Mouse (Mus musculus) liver, embryonic 11.5 days (tissue): ENCODE measurements around the gene Ddx43. TPM values are rescaled to one million over a fixed set of nuclear protein-coding genes. Genes with fewer than 3 reads are reported as not detected.
"Not testable (repeated sequence)": the region's sequence is repeated elsewhere in the genome, so short reads cannot be mapped to it uniquely, and the experiment has no call there.

Experiments
- ATAC-seq: fragments of 200-750 bp; cut with Nextera tagmentation; replicated peaks from 2 replicates; pipeline ENCODE4 v1.8.0; 2017; ENCODE audit warnings: moderate number of reproducible peaks, mild to moderate bottlenecking, moderate TSS enrichment, moderate library complexity; ENCODE audit not compliant: low FRiP score
- DNase-seq: peaks from one replicate; pipeline ENCODE4 v3.0.0-alpha.2; 2017; ENCODE audit warnings: low spot score
- H3K27ac ChIP-seq: fragments of 300-500 bp; sonication (generic); 2 replicates; pipeline ENCODE4 v1.5.1; 2014; ENCODE audit warnings: mild to moderate bottlenecking, low read depth, low read length, control low read depth
- H3K27me3 ChIP-seq: fragments of 300-500 bp; sonication (generic); replicated peaks from 2 replicates; pipeline ENCODE4 v1.6.1; 2014; ENCODE audit warnings: low read length, mixed read lengths; ENCODE audit not compliant: control insufficient read depth, insufficient read depth
- H3K36me3 ChIP-seq: fragments of 300-500 bp; sonication (generic); 2 replicates; pipeline ENCODE4 v1.6.1; 2014; ENCODE audit warnings: mild to moderate bottlenecking, low read length, moderate library complexity, mixed read lengths; ENCODE audit not compliant: control insufficient read depth, insufficient read depth
- H3K4me1 ChIP-seq: fragments of 300-500 bp; sonication (generic); replicated peaks from 2 replicates; pipeline ENCODE4 v1.6.1; 2014; ENCODE audit warnings: low read length, mixed read lengths; ENCODE audit not compliant: control insufficient read depth, insufficient read depth
- H3K4me2 ChIP-seq: fragments of 300-500 bp; sonication (generic); 2 replicates; pipeline ENCODE4 v1.6.1; 2014; ENCODE audit warnings: mild to moderate bottlenecking, control low read depth, moderate library complexity
- H3K4me3 ChIP-seq: fragments of 300-500 bp; sonication (generic); 2 replicates; pipeline ENCODE4 v1.5.1; 2014; ENCODE audit warnings: low read depth, low read length, control low read depth
- H3K9ac ChIP-seq: fragments of 300-500 bp; sonication (generic); 2 replicates; pipeline ENCODE4 v1.6.1; 2014; ENCODE audit warnings: low read depth, low read length, control low read depth
- H3K9me3 ChIP-seq: fragments of 300-500 bp; sonication (generic); 2 replicates; pipeline ENCODE4 v1.6.1; 2016; ENCODE audit warnings: low read length, inconsistent platforms, mixed read lengths; ENCODE audit not compliant: control insufficient read depth
- WGBS: fragments of 180-500 bp; shearing (Covaris S2); extraction: QIAGEN DNeasy Blood & Tissue Kit; methylation state at CpG from one replicate; pipeline ENCODE4 v1.1.7; 2014; 5-methylcytosine and 5-hydroxymethylcytosine counted together
- polyA plus RNA-seq: library from polyadenylated mRNA; unstranded; fragments of >200 nt; fragmentation: Nextera tagmentation; extraction: Ambion mirVana; gene quantifications from 2 replicates; pipeline ENCODE4 v1.2.1, GENCODE M21; 2014

Ddx43 gene
- polyA plus RNA-seq, result 0.19 and 0.21 TPM in 2 replicates

DNA sequence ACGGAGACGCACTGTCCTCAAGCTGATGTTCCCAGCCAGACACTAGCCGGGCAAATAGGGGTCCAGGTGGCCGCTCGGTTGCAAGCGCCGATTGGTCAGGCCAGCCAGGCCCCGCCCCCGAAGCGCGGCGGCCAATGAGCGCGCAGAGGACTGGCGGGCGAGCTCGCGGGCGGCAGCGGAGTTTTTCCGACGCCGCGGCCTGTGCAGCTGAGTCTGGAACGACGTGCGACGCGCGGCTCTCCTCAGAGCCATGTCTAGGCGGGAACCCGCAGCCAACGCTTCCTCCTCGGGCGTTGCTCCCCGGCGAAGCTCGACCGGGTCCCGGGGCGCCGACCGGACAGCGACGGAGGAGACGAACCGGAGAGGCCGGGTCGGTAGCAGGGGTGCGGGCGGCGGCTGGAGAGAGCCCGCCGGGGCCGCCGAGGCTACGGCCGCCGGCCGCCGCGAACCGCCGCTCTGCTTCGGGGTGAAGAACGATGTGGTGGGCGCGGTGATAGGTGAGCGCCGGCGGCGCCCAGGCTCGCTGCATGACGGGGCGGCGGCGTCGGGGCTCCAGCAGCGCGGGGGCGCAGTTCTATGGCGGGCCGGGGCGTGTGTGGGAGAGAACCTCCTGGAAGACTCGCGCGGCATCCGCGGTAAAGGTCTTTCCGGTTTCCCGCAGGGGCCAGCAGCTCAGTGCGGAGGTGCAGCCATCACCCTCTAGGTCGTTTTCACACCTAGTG lies at the start of gene Ddx43:
Gene Ddx43, plus strand, starts transcription at position 148 of the 722 bp plus-strand sequence.
- H3K9me3 ChIP-seq, result no peaks in the 10 kb centered on the region
- ATAC-seq (peak; percentile 71), DNase-seq (peak; percentile 62)
- peak within 1 kb of the TSS; percentile 46 for H3K4me3 ChIP-seq
- peak within 1 kb of the TSS; percentile 66 for H3K4me2 ChIP-seq
- no peak within 1 kb of the TSS for H3K27ac ChIP-seq
- no peak within 1 kb of the TSS for H3K9ac ChIP-seq
- WGBS, result 2% methylated on average over 93 of the region's 93 CpGs
- no peaks in the 10 kb centered on the region for H3K36me3 ChIP-seq
- peaks cover 67% of the 10 kb centered on the region for H3K27me3 ChIP-seq
- H3K4me1 ChIP-seq, result peaks cover 7% of the 10 kb centered on the region; the same call in 1 of the 2 replicates

DNA sequence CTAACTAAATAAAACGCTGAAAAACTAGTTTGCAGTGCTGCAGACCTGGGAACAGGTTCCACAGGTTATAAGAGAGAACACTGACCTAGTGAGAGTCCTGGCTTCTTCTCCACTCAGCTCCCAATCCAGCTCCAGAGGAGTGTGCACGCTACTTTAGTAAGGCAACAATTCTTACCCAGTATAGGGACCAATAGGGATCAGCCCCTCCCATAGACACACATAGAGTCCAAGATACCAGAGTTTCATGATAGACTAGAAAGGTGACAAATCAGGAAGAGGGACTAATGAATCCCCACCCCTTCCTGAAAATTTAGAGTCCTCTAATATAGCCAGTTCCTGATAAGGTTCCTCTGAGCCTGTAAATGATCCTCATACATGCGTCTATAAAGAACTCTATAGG lies 48.6 kb upstream of the Ddx43 start:
- ATAC-seq (no peak), DNase-seq (no peak)
- Histone ChIP-seq H3K36me3 (no peaks in the 10 kb centered on the region), H3K27ac (no peak overlapping the region), H3K4me1 (no peaks in the 10 kb centered on the region), H3K9me3 (no peaks in the 10 kb centered on the region), H3K9ac (no peak overlapping the region), H3K4me3 (no peak overlapping the region), H3K4me2 (no peak overlapping the region), H3K27me3 (no peaks in the 10 kb centered on the region)
- WGBS, result 56% methylated on average over 3 of the region's 3 CpGs

DNA sequence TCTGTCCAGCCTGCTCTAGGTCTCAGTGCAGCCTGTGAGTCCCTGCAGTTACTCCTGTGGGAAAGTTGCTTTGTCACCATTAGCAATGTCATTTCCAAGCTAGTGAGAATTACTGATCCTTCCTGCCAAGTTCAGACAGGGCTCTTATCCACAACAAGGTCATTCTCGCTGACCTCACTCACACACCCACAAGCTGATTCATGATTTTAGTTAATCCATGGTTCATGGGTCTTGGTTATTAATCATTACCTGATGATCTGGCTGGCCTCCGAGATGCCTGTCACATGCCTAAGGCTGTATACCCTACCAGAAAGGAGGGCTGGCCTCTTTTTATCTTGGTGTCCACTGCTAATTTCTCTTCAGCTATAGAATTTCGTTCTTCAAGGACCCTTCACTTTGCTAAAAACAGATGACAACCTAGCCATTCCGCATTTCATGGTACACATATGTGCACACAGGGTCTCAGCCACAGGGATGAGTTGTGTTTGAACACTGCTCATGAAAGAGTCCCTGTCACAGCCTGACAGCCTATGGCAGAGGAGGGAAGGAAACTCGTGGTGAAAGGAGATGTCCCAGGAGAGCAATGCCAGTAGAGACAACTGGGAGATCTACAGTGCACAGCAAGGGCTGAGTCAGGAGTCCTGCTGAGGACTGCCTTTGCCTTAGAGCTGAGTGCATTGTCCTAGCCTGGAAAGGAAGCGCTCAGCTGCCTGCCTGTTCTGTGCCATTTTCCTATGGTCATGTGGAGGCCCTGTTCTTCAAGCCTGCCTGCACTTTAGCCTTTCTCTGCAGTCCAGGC lies 47.2 kb upstream of the Ddx43 start:
- WGBS, result 50% methylated on average over 6 of the region's 6 CpGs
- DNase-seq, H3K9me3 ChIP-seq, ATAC-seq, H3K4me2 ChIP-seq, H3K4me3 ChIP-seq, H3K36me3 ChIP-seq, H3K4me1 ChIP-seq, H3K9ac ChIP-seq, H3K27me3 ChIP-seq, H3K27ac ChIP-seq: not testable (repeated sequence)

DNA sequence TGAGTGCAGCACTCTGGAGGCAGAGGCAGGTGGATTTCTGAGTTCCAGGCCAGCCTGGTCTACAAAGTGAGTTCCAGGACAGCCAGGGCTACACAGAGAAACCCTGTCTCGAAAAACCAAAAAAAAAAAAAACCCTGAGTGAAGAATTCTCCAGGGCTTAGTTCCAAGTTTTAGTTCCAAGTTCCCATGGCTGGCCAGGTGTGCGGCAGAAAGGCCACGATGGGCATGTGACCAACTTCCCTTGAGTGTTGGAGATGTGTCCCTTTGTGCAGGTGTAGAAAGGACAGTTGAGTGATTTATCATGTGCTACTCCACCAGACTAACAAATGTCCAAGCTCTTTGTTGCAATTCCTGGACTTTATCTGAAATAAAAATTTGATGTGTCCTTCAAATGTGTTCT lies 46.4 kb upstream of the Ddx43 start:
- 68% methylated on average over 3 of the region's 3 CpGs for WGBS

DNA sequence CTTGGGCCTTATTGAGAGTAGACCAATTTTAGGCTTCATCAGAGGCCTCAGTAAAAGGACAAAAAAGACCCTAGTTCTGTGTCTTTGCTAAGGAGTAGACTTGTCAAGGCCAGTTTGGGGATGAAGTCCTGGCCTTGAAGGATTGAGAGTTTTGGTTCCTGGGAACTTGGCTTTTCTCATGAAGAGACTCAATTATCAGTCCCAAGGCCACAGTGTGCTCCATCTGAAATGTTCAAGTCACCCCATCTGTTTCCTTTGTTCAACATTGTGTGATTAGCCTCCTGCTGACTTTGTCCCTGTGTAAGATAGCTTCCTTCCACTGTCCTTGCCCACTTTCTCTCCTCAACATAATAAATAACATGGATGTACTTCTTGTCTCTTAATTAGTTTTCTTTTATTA lies 45.6 kb upstream of the Ddx43 start:
- H3K9me3 ChIP-seq, H3K4me2 ChIP-seq, H3K4me3 ChIP-seq, ATAC-seq, H3K36me3 ChIP-seq, H3K27ac ChIP-seq, H3K9ac ChIP-seq, H3K27me3 ChIP-seq, DNase-seq, H3K4me1 ChIP-seq: not testable (repeated sequence)

More for the DNA sequence above, 46.4 kb upstream of the Ddx43 start:
- H3K4me2 ChIP-seq, H3K27ac ChIP-seq, H3K27me3 ChIP-seq, ATAC-seq, H3K4me3 ChIP-seq, H3K9me3 ChIP-seq, H3K36me3 ChIP-seq, H3K9ac ChIP-seq, H3K4me1 ChIP-seq, DNase-seq: not testable (repeated sequence)

DNA sequence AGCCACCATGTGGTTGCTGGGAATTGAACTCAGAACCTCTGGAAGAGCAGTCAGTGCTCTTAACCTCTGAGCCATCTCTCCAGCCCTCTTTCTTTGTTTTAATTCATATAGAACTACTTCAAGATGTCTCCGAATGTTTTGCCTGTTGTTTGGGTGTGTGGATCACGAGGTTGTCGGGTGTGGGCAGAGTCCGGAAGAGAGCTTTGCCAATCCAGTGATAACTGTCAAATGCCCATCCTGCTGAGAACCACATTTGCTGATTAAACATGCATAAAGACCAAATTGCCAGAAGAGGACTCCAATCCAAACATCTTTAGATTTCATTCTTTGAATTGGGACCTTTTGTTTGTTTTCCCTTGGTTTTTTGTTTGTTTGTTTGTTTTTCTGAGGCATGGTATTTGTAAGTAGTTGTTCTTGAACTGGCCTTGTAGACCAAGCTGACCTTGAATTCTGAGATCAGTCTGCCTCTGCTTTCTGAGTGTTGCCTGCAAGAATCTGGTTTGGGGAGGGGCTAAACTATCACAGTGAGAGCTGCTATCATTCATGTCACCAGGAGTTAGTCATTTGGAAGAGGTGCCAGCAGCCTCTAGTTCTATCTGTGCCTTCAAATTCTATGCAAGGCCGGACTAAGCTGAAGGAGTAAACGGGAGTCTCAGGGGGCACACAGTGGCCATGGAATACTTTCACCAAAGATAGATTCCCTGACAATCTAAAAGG lies 43.9 kb upstream of the Ddx43 start:
- Histone ChIP-seq H3K27me3 (no peaks in the 10 kb centered on the region), H3K9ac (no peak overlapping the region), H3K9me3 (no peaks in the 10 kb centered on the region), H3K4me3 (no peak overlapping the region), H3K36me3 (no peaks in the 10 kb centered on the region), H3K4me2 (no peak overlapping the region), H3K4me1 (no peaks in the 10 kb centered on the region), H3K27ac (no peak overlapping the region)
- ATAC-seq (no peak), DNase-seq (no peak)
- 68% methylated on average over 6 of the region's 6 CpGs for WGBS

DNA sequence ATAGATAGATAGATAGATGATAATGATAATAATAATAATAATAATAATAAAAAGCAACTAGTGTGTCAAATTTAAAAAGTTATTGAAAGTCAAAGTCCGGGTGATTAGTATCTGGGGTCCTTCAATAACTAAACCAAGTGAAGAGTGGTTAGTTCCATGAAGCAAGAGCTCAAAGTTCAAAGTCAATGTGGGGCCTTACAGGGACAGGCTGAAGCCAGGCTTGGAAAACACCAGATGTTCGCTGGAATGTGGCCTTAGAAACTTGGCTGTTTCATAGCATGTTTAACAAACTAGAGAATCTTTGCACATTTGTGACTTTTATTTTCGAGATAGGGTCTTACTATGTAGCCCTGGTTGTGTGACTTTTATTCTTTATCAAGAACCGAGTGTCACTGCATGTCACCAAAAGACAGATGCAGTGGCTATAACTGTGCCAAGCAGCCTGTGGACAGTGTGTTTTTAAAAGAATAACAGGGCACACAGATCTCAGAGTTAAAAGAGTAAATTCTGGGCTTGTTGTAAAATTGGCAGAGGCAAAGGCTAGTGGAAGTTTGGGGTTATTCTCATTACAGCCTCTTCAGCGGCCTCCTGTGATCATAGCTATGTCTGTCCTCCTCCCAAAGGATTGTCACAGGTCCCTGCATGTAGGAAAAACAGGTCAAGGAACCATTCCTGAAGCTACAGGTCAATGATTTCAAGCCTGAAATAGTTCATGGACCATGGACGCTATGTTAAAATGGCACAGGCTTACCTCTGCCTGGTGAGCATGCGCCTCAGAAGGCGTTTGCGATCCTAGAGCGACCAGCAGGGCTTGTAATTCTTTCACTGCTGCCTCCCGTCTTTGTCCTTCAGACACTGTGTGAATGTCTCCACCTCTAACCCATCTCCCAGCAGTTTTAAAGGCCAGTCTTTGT lies 40.7 kb upstream of the Ddx43 start:
- H3K4me2 ChIP-seq, result no peak overlapping the region
- no peaks in the 10 kb centered on the region for H3K36me3 ChIP-seq
- H3K9ac ChIP-seq, result no peak overlapping the region
- WGBS, result 77% methylated on average over 11 of the region's 11 CpGs
- no peak overlapping the region for H3K27ac ChIP-seq
- DNase-seq (no peak), ATAC-seq (no peak)
- H3K4me3 ChIP-seq, result no peak overlapping the region
- no peaks in the 10 kb centered on the region for H3K4me1 ChIP-seq
- H3K27me3 ChIP-seq, result no peaks in the 10 kb centered on the region
- H3K9me3 ChIP-seq, result no peaks in the 10 kb centered on the region

DNA sequence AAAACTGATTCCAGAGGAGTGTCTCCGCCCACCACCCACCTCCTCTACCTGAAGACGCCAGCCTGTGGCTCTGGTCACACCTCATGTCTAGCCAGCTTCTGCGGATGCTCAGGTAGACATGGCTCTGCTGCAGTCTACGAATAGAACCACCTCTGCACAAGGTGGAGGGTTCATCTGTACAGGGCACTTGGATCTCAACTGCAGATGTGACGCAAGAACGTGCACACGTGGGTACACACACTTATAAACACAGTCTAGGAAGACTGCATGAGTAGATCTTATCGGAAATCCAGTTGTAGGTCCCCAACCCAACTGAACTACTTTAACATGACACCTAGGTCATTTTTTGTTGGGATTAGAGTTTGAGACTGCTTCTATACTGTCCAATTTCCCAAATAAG lies 40.0 kb upstream of the Ddx43 start, which contains the start of gene Gsta2:
Gene Gsta2, minus strand, starts transcription at position 178 of the 400 bp plus-strand sequence.
- Histone ChIP-seq H3K4me3 (no peak within 1 kb of the TSS), H3K27ac (no peak within 1 kb of the TSS), H3K36me3 (no peaks in the 10 kb centered on the region), H3K9me3 (no peaks in the 10 kb centered on the region), H3K4me2 (no peak within 1 kb of the TSS), H3K9ac (no peak within 1 kb of the TSS), H3K4me1 (no peaks in the 10 kb centered on the region), H3K27me3 (no peaks in the 10 kb centered on the region)
- DNase-seq (no peak), ATAC-seq (no peak)
- WGBS, result 79% methylated on average over 8 of the region's 8 CpGs
